Mouse (Mus musculus) erythroblast, embryonic 14.5 days (primary cell): ENCODE results near the gene Nrarp.

Experiments
- GATA1 ChIP-seq: IDR thresholded peaks from 2 replicates; pipeline ENCODE4 v1.6.1; 2012; ENCODE audit warnings: low read length, inconsistent platforms, mixed read lengths
- TAL1 ChIP-seq: IDR thresholded peaks from 3 replicates; pipeline ENCODE4 v1.6.1; 2012; ENCODE audit warnings: low read length, inconsistent platforms, mixed read lengths

DNA sequence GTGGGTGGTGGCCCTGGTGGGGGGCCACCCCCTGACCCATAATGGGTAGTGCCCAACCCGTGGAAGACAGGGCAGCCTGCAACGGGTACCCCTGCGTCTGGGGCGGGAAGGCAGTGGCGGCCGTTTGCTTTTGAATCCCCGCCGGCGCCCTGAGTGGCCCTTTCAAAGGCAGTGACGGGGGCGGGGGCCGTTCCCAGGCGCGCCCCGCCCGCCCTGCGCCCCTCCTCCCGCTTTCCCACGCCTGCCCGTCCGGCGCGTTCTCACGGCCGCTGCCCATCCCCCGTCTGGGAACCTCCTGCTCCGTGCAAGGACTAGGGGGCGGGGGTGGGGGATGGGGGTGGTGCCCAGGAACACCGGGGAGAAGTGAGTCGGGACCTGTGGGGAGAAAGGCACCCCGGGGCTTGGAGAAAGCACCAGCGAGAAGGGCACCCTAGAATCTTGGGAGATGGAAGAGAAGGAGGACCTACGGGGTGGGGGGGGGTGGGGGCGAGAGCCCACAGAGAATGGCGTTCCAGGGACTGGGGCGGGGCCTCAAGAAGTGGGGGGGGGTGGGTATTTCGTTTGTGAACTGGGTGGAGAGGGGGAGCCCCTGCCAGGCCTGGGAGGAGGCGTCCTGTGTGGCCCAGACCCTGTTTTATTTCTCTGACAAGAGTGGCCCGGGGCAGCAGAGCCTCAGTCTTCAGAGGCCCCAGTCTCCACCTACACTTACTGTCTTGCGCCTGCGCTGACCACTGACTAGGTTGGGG, 12.5 kb upstream of the Nrarp start:
- TF ChIP-seq GATA1 (no peak), TAL1 (no peak)
